Mouse (Mus musculus): Measurements from ENCODE around the gene Gm10330.
"Not testable (repeated sequence)": the region's sequence is repeated elsewhere in the genome, so short reads cannot be mapped to it uniquely, and the experiment has no call there.

Gene Gm10330

GRCm38 (mm10) chr12:23780165-23780564 lies at the start of gene Gm10330:
Gene Gm10330 (minus strand): TSS chr12:23780265.
- DNase-seq (ENCODE audit: extremely low spot score), result not testable (repeated sequence)

- DNase-seq (ENCODE audit: extremely low spot score), result peak; percentile 10
Observed at GRCm38 (mm10) chr12:23800776-23801175, 20.7 kb upstream of the Gm10330 start.

- DNase-seq (ENCODE audit: extremely low spot score), result not testable (repeated sequence)
Observed at GRCm38 (mm10) chr12:23800366-23800765, 20.3 kb upstream of the Gm10330 start.

Measured in embryo, embryonic 9.5 days (tissue).